Comparison of ENCODE assay signal across 1 mouse cellular context in the genomic region with DNA sequence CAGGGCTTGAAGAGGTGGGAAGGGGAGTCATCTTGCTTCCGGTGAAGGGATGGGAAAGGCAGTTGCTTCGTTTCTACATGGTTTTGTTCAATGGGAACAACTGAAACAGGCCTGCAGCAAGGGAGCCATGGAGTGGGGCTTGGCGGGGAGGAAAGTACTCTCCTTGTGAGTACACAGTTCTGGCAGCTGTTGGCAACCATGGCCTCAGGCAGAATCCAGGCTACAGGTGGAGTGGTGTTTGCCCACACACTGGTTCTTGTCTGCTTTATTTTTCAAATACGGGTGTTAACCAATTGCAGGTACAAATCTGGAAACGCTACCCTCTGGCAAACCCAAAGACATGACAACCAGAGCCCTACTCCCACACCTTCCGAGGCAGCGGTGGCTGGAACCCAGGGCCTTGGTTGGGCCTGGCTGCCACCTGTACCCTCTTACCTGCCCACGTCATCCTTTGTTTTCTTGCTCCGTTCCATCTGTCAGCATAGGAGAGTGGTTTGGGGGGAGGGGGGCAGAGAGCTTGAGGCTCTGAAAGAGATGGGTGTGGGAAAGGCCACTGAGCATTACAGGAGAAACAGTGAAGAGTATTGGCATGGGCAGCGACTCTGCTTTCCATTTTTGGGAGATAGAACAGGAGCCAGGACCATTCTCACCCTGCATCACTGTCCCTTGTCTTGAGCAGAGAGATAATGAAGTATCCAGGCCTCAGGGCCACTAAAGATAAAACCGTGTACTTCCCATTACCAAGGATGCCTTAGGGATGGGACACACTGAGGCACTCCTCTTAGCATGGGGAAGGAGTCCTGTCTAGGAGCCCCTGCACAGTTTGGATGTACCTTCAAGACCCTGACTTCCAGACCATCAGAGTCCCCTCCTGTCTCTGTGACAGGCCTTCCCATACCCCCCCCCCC.
TF ChIP-seq lines count a peak whose summit lies in the region.

No protein-coding gene starts in this region.

TF ChIP-seq in MEL, 35 proteins besides CTCF, POLR2A, EP300 and RAD21 (continued from another document):
- no peak for TF ChIP-seq CHD2 (IDR thresholded peaks at IDR 0.05; ENCODE audit: low read length)
